Mouse (Mus musculus): ENCODE measurements around the gene Ecm1.

Gene Ecm1

GRCm38 (mm10) chr3:95739353-95740104 is at the start of gene Ecm1:
TSS of gene Ecm1 (minus strand) at chr3:95739569.
- peak; percentile 81 for DNase-seq (ENCODE audit: extremely low read depth, insufficient read length, low spot score)

GRCm38 (mm10) chr3:95785501-95785900 is 46.1 kb upstream of the Ecm1 start:
- no peak for DNase-seq (ENCODE audit: extremely low read depth, insufficient read length, low spot score)

GRCm38 (mm10) chr3:95771985-95772384 is 32.6 kb upstream of the Ecm1 start:
- DNase-seq (ENCODE audit: extremely low read depth, insufficient read length, low spot score): no peak

- no peak for DNase-seq (ENCODE audit: extremely low read depth, insufficient read length, low spot score)
Measured at GRCm38 (mm10) chr3:95765534-95765933, 26.2 kb upstream of the Ecm1 start.

- no peak for DNase-seq (ENCODE audit: extremely low read depth, insufficient read length, low spot score)
Measured at GRCm38 (mm10) chr3:95763811-95764210, 24.4 kb upstream of the Ecm1 start.

GRCm38 (mm10) chr3:95762961-95763360 is 23.6 kb upstream of the Ecm1 start:
- DNase-seq (ENCODE audit: extremely low read depth, insufficient read length, low spot score): no peak

- no peak for DNase-seq (ENCODE audit: extremely low read depth, insufficient read length, low spot score)
Measured at GRCm38 (mm10) chr3:95761771-95762170, 22.4 kb upstream of the Ecm1 start.

GRCm38 (mm10) chr3:95760656-95761055 is 21.3 kb upstream of the Ecm1 start:
- no peak for DNase-seq (ENCODE audit: extremely low read depth, insufficient read length, low spot score)

GRCm38 (mm10) chr3:95760106-95760505 is 20.7 kb upstream of the Ecm1 start, which contains the start of gene Tars2:
TSS of gene Tars2 (minus strand) at chr3:95760206.
- DNase-seq (ENCODE audit: extremely low read depth, insufficient read length, low spot score): no peak

GRCm38 (mm10) chr3:95758467-95759218 is 19.3 kb upstream of the Ecm1 start:
- no peak for DNase-seq (ENCODE audit: extremely low read depth, insufficient read length, low spot score)

- DNase-seq (ENCODE audit: extremely low read depth, insufficient read length, low spot score): no peak
Measured at GRCm38 (mm10) chr3:95756808-95757207, 17.4 kb upstream of the Ecm1 start.

- peak; percentile 94 for DNase-seq (ENCODE audit: extremely low read depth, insufficient read length, low spot score)
Measured at GRCm38 (mm10) chr3:95754345-95755206, 15.2 kb upstream of the Ecm1 start.

- no peak for DNase-seq (ENCODE audit: extremely low read depth, insufficient read length, low spot score)
Measured at GRCm38 (mm10) chr3:95752935-95753334, 13.6 kb upstream of the Ecm1 start.

- no peak for DNase-seq (ENCODE audit: extremely low read depth, insufficient read length, low spot score)
Measured at GRCm38 (mm10) chr3:95740406-95740805, 1.0 kb upstream of the Ecm1 start.

GRCm38 (mm10) chr3:95735071-95735670 is 4.2 kb downstream of the Ecm1 start:
- no peak for DNase-seq (ENCODE audit: extremely low read depth, insufficient read length, low spot score)

GRCm38 (mm10) chr3:95734092-95734702 is 5.2 kb downstream of the Ecm1 start:
- peak; percentile 75 for DNase-seq (ENCODE audit: extremely low read depth, insufficient read length, low spot score)

GRCm38 (mm10) chr3:95732744-95733521 is 6.4 kb downstream of the Ecm1 start:
- DNase-seq (ENCODE audit: extremely low read depth, insufficient read length, low spot score): peak; percentile 77

- DNase-seq (ENCODE audit: extremely low read depth, insufficient read length, low spot score): no peak
Measured at GRCm38 (mm10) chr3:95732297-95732696, 7.1 kb downstream of the Ecm1 start.

- DNase-seq (ENCODE audit: extremely low read depth, insufficient read length, low spot score): no peak
Measured at GRCm38 (mm10) chr3:95731802-95732201, 7.6 kb downstream of the Ecm1 start.

Measured in 3134 (cell line).